Mouse (Mus musculus): Measurements from ENCODE around the gene Loxl3.
A peak's percentile ranks its signal among the peaks of the same experiment; 100 is the strongest.

Loxl3 gene

DNA sequence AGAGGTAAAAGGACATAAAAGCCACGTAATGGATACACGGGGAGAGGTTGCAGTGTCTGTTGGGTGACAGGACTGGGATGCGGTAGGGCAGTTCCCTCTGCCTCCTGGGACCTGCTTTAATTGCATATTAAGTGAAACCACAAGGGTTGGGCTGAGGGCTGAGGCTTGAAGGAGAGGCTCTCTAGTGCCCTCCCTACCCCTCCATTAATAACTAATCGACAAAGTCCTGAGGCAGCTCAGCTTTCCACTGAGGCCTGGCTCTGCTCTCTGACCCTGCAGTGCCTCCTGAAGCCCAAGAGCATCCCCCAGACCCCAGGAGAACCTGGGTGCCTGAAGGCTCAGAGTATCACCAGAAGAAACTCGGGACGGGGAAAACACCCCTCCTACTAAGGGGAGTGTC lies 50.5 kb downstream of the Loxl3 start:
- no peak for DNase-seq (ENCODE audit: extremely low spot score, low read depth, low spot score)

DNA sequence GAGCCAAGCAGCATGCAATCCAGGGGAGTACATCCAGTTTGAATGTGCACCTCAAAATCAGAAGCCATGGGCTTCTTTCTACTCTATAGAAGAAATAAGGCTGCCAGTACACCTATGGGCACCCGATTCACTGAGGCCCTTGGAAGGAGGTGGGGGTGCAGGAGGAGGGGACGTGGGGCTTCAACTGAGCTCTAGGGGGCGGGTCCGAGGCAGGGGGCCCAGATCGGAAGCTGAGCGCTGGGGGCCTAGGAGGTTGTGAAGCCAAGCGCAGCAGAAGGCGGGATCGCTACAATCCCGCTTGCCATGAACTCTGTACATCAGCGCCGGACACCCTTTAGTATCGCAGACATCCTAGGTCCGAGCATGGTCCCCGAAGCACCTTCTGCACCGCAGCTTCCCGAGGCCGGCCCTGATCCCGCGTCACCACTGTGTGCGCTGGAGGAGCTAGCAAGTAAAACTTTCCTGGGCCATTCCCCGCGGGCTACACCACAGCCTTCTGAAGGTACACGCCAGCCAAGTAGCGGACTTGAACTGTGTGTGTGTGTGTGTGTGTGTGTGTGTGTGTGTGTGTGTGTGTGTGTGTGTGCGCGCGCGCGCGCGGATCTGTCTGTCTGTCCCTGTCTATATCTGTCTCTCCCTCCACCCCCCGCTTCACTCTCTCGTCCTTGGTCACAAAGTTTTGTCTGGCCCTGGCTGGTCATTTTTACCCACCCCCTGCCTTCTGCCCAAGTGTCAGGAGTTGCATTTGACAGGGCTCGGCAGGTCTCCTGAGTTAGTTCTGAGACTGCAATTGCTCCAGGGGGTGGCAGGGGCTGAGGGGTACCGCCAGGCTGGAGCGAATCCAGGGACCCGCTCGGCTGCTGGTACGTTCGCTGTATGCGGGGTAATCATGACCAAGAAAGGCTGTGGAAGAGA lies 52.4 kb downstream of the Loxl3 start, which contains the start of gene Lbx2:
Gene Lbx2 (plus strand): TSS at position 247 of the 915 bp plus-strand sequence.
- no peak for DNase-seq (ENCODE audit: extremely low spot score, low read depth, low spot score)

DNA sequence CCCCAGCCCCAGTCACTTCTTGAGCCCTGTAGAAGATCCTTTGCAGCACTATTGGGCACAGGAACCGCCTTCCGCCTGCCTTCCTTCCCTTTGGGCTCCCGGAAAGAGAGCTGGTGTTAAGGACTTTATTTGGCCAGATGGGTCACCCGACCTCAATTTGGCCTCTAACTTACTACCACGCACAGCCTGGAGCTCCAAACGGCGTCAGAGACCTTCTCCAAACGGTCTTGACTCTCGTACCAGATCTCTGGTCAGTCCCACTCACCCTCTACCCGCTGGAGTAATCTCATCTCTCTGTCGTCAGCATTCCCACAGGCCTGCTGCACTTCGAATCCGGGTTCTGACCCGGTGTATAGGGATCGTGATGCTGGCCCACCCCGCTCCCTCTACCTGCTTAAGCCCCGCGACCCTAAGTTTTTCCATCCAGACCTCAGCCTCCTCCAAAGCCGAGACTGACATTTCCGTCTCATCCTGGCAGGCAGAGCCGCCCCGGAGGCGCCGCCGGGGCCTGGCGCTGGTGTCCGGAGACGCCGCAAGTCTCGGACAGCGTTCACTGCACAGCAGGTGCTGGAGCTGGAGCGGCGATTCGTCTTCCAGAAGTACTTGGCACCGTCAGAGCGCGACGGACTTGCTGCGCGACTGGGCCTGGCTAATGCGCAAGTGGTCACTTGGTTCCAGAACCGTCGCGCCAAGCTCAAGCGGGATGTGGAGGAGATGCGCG lies 53.4 kb downstream of the Loxl3 start:
- no peak for DNase-seq (ENCODE audit: extremely low spot score, low read depth, low spot score)

DNA sequence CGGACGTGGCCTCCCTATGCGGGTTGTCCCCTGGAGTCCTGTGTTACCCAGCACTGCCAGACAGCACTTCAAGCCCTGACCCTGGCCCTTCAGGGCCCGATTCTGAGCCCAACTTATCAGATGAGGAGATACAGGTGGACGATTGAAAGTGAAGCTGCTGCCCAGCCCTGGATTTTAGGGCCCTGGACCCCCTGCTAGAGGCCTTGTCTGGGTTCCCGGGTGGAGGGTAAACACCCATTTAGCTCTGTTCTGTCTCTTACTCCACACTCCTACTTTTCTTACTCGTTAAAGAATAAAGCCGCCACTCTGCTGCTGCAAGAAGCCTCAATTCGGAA lies 53.9 kb downstream of the Loxl3 start:
- DNase-seq (ENCODE audit: extremely low spot score, low read depth, low spot score), result no peak

DNA sequence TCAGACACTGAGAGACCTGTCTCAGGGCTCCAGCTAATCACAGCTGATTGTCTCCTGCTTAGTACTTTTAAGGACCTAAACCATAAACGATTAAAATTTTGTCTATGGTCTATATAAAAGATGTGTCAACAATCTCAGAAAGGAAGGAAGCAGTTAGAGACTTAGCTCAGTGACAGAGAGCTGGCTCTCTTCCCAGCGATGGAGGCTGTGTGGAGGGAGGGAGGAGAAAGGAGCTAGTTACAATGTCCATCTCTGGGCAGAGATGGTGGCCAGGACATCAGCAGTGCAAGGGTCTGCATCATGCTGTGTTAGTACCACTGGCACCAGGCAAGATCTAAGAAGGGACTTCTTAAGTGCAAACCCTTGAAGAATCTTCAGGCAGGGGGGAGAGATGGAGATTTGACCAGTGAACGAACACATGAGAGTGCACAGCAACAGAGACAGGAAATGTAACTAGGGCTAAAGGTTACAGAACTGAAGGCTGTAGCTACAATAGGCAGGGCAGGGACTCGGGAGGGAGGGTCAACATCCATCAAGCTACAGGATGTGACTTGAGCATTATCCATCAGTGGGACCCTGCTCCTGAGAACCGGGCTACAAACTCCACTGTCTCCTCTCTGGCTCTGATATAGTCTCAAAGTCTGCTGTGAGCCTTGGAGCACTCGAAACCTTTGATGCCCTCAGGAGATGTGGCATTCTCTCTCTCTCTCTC lies 58.6 kb downstream of the Loxl3 start:
- no peak for DNase-seq (ENCODE audit: extremely low spot score, low read depth, low spot score)

DNA sequence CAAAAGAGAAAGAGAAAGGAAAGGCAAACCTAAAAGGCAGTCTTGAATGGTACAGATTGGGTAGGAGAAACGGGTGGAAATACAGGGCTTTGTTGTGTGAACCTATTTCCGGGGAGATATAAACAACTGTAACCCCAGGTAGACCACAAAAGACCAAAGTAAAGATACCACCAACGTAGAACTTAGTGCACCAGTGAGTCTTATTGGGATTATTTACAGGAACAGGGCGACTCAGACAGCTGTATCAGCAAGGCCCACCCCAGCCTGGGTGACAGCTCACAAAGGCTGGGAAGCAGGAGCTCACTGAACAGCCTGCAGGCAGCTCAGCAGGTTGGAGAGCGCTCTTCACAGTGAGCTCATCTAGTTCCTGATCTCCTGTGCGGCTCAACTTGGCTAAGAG lies 62.0 kb downstream of the Loxl3 start:
- no peak for DNase-seq (ENCODE audit: extremely low spot score, low read depth, low spot score)

DNA sequence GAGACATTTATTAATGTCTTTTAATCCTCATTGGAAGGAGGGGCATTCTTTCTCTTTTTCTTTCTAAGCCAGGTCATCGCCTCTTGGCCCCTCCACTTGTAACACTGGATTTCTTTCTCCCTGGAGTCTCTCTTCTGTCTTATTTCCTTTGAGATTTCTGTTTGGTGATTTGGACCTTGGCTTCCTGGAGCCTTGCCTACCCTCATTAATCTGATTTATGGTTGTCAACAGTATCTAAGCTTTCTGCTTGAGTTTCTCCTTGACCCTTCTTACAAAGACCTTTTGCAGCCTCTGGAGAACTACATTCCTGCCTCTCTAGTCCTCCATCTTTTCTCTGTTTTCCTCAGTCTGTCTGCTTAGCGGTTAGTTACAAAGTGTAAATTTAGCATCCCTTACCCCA lies 64.4 kb downstream of the Loxl3 start:
- no peak for DNase-seq (ENCODE audit: extremely low spot score, low read depth, low spot score)

DNA sequence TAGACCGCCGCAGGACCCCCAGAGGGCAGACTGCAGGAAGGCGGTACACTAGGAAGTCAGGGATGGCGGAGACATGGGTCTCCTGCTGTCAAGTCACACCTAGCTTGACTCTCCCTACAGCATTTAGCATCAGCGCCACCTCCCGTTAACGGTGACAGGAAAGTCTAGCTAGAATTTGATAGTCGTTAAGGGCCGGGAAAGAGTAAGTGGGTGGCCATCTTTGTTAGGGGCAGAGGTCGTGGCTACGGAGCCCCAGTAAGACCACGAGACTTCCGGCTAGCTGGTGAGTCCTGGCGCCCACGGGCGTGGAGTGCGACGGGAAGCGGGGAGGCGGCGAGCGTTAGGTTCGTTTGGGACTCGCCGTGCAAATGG lies 67.3 kb downstream of the Loxl3 start, which contains the start of the genes Ccdc142 and Gm42688:
Gene Ccdc142 (plus strand): TSS at position 286 of the 372 bp plus-strand sequence.
Gene Gm42688 (plus strand): TSS at position 302 of the 372 bp plus-strand sequence.
- DNase-seq (ENCODE audit: extremely low spot score, low read depth, low spot score), result peak; percentile 71

DNA sequence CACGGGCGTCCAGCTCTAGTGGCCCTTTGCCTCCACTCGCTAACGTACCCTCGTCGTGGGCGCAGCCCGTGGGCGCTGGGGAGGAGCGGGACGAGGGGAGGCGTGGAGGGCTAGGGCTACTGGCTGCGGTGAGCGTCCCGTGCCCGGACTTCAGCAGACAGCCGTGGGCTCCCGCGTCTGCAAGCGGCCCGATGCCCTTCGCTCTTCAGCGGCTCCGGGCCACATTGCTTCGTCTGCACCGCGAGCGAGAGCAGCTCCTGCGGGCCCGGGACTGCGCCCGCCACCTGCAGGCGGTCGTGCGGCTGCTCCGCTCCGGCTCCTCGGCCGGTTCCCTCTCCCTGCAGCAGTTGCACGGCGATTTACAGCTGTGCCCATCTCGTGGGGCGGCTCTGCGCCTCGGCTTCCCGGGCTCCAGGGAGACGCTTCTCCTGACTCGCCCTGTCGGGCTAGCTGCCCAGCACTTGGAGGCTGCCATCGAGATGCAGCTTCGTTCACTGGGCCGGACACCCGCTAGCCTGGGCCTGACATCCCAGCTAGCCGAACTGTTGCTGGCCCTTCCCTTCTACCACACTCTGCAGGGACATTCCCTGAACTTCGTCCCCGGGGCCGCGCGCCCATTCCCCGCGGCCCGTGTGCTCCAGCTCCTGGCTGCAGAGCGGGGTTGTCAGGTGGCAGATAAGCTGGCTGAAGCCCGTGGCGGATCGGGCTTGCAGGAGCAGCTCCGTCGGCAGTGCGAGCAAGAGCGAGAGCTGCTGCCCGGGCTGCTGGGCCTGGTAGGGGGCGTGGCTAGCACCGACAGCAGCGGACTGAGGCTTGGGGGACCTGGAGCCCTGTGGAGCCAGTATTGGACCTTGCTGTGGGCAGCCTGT lies 67.9 kb downstream of the Loxl3 start:
- no peak for DNase-seq (ENCODE audit: extremely low spot score, low read depth, low spot score)
